Mouse (Mus musculus) ES-E14 (cell line): ENCODE results near the gene Cib4. TPM values are rescaled to one million over a fixed set of nuclear protein-coding genes. Genes with fewer than 3 reads are reported as not detected.

Experiments
- DNase-seq: peaks from one replicate; pipeline ENCODE4 v3.0.0-alpha.2; 2013; ENCODE audit warnings: low read depth, low spot score
- H3K27ac ChIP-seq: 2 replicates; pipeline ENCODE4 v1.5.1; 2012; ENCODE audit warnings: low read depth, mild to moderate bottlenecking, low read length, moderate library complexity, mixed read lengths; ENCODE audit not compliant: poor library complexity, insufficient read depth, severe bottlenecking
- H3K36me3 ChIP-seq: 2 replicates; pipeline ENCODE4 v1.6.1; 2012; ENCODE audit warnings: mild to moderate bottlenecking, low read length, moderate library complexity, mixed read lengths; ENCODE audit not compliant: control insufficient read depth, poor library complexity, insufficient read depth, severe bottlenecking
- H3K4me1 ChIP-seq, 2 experiments: fragments of 150-350 bp in 1 of 2; sonication (generic) in 1 of 2; 2 replicates each; pipeline ENCODE4 v1.6.1; 2012; ENCODE audit warnings: low read length in 2 of 2, mild to moderate bottlenecking in 1 of 2, mixed read lengths in 1 of 2; ENCODE audit not compliant: control insufficient read depth in 2 of 2, insufficient read depth in 2 of 2, poor library complexity in 1 of 2
- H3K4me3 ChIP-seq, 2 experiments: fragments of 150-350 bp in 1 of 2; sonication (generic) in 1 of 2; 2 replicates each; pipeline ENCODE4 v1.5.1; 2012; ENCODE audit warnings: low read length in 2 of 2, low read depth in 1 of 2, mild to moderate bottlenecking in 1 of 2, mixed read lengths in 1 of 2; ENCODE audit not compliant: insufficient read depth in 1 of 2, poor library complexity in 1 of 2, severe bottlenecking in 1 of 2
- H3K9ac ChIP-seq: 2 replicates; pipeline ENCODE4 v1.6.1; 2012; ENCODE audit warnings: low read depth, mild to moderate bottlenecking, low read length, mixed read lengths; ENCODE audit not compliant: poor library complexity, insufficient read depth, severe bottlenecking
- H3K9me3 ChIP-seq: fragments of 150-350 bp; sonication (generic); 2 replicates; pipeline ENCODE4 v1.6.1; 2012; ENCODE audit warnings: low read depth, mild to moderate bottlenecking, low read length; ENCODE audit not compliant: control insufficient read depth, insufficient read depth
- CHD2 ChIP-seq: IDR thresholded peaks from 2 replicates; pipeline ENCODE4 v1.6.1; 2014; ENCODE audit warnings: mild to moderate bottlenecking, low read depth, low read length, inconsistent platforms
- HCFC1 ChIP-seq: IDR thresholded peaks from 2 replicates; pipeline ENCODE4 v1.6.1; 2012; ENCODE audit warnings: low read length, inconsistent platforms, borderline replicate concordance; ENCODE audit not compliant: insufficient read depth
- MAFK ChIP-seq: IDR thresholded peaks from 2 replicates; pipeline ENCODE4 v1.6.1; 2014; ENCODE audit warnings: mild to moderate bottlenecking, low read depth, low read length, inconsistent platforms; ENCODE audit not compliant: insufficient read depth
- ZC3H11A ChIP-seq: IDR thresholded peaks from 2 replicates; pipeline ENCODE4 v1.6.1; 2012; ENCODE audit warnings: low read depth, mild to moderate bottlenecking, inconsistent platforms, low read length, borderline replicate concordance
- ZNF384 ChIP-seq: IDR thresholded peaks from 2 replicates; pipeline ENCODE4 v1.6.1; 2012; ENCODE audit warnings: low read depth, low read length, inconsistent platforms
- in situ Hi-C, 2 experiments: fragments of 600-800 bp; cut with MboI; formaldehyde crosslinking; loops; one replicate each; pipeline ENCODE4 v1.15.1; 2025; ENCODE audit warnings: low sequenced_read_pairs in 2 of 2, inconsistent platforms in 1 of 2; ENCODE audit not compliant: unreplicated experiment in 2 of 2
- total RNA-seq: library from RNA; depleted of rRNA; stranded (reverse); fragments of 300-350 nt; gene quantifications from 2 replicates; pipeline ENCODE4 v1.2.3, GENCODE M21; 2012

The Cib4 gene
- total RNA-seq, 1 experiment = not detected

GRCm38 (mm10) chr5:30586616-30587015, 41.0 kb upstream of the Cib4 start:
- Histone ChIP-seq H3K4me1 (peaks cover 0 to 4% of the 10 kb centered on the region in 2 experiments; a peak in 1 of 4 replicates), H3K27ac (no peak overlapping the region), H3K9ac (no peak overlapping the region), H3K9me3 (no peaks in the 10 kb centered on the region), H3K4me3 (no peak overlapping the region), H3K36me3 (no peaks in the 10 kb centered on the region)
- no peak for DNase-seq
- TF ChIP-seq HCFC1 = no peak
- TF ChIP-seq ZNF384 = no peak
- no peak for TF ChIP-seq CHD2
- TF ChIP-seq ZC3H11A = no peak
- no peak for TF ChIP-seq MAFK
- in situ Hi-C loops = no loop called here

- in situ Hi-C loops = no loop called here
- no peaks in the 10 kb centered on the region for H3K9me3 ChIP-seq
- no peak overlapping the region for H3K27ac ChIP-seq
These were observed 36.4 kb upstream of the Cib4 start for GRCm38 (mm10) chr5:30582017-30582416.

GRCm38 (mm10) chr5:30580725-30581124, 35.1 kb upstream of the Cib4 start:
- Histone ChIP-seq H3K9me3 (no peaks in the 10 kb centered on the region), H3K9ac (no peak overlapping the region), H3K4me1 (no peaks in the 10 kb centered on the region), H3K27ac (no peak overlapping the region), H3K4me3 (no peak overlapping the region), H3K36me3 (no peaks in the 10 kb centered on the region)
- in situ Hi-C loops = no loop called here
- TF ChIP-seq CHD2 (no peak), ZNF384 (no peak), HCFC1 (no peak), ZC3H11A (no peak), MAFK (no peak)
- DNase-seq = no peak

More at GRCm38 (mm10) chr5:30582017-30582416, 36.4 kb upstream of the Cib4 start:
- Histone ChIP-seq H3K36me3 (no peaks in the 10 kb centered on the region), H3K9ac (no peak overlapping the region), H3K4me3 (no peak overlapping the region), H3K4me1 (no peaks in the 10 kb centered on the region)
- TF ChIP-seq ZNF384 (no peak), HCFC1 (no peak), MAFK (no peak), ZC3H11A (no peak), CHD2 (no peak)
- no peak for DNase-seq

GRCm38 (mm10) chr5:30578445-30579080, 32.9 kb upstream of the Cib4 start:
- in situ Hi-C loops = no loop called here
- no peak overlapping the region for H3K27ac ChIP-seq

More at GRCm38 (mm10) chr5:30578445-30579080, 32.9 kb upstream of the Cib4 start:
- Histone ChIP-seq H3K36me3 (no peaks in the 10 kb centered on the region), H3K9ac (no peak overlapping the region), H3K9me3 (no peaks in the 10 kb centered on the region), H3K4me3 (no peak overlapping the region), H3K4me1 (no peaks in the 10 kb centered on the region)
- DNase-seq = no peak
- TF ChIP-seq MAFK = no peak
- no peak for TF ChIP-seq ZNF384
- no peak for TF ChIP-seq CHD2
- no peak for TF ChIP-seq HCFC1
- no peak for TF ChIP-seq ZC3H11A
